Mouse (Mus musculus) E14TG2a.4 (cell line): Measurements from ENCODE around the gene Lmx1b.
A peak's percentile ranks its signal among the peaks of the same experiment; 100 is the strongest.

ENCODE experiments used
- H3K27me3 ChIP-seq: 2 replicates; pipeline ENCODE4 v1.6.1; 2014; ENCODE audit warnings: low read length, control low read depth; ENCODE audit not compliant: insufficient read depth
- H3K36me3 ChIP-seq: 2 replicates; pipeline ENCODE4 v1.6.1; 2014; ENCODE audit warnings: low read length, control low read depth; ENCODE audit not compliant: insufficient read depth
- H3K4me1 ChIP-seq: replicated peaks from 2 replicates; pipeline ENCODE4 v1.6.1; 2014; ENCODE audit warnings: low read depth, low read length, control low read depth
- H3K4me3 ChIP-seq: replicated peaks from 2 replicates; pipeline ENCODE4 v1.5.1; 2014; ENCODE audit warnings: mild to moderate bottlenecking, low read length
- H3K9me3 ChIP-seq: 2 replicates; pipeline ENCODE4 v1.6.1; 2014; ENCODE audit warnings: low read length, control low read depth
- CTCF ChIP-seq: conservative IDR thresholded peaks from 2 replicates; pipeline ENCODE4 v1.5.1; 2014; ENCODE audit warnings: low read length
- NANOG ChIP-seq: IDR thresholded peaks from 2 replicates; pipeline ENCODE4 v1.6.1; 2014; ENCODE audit warnings: borderline replicate concordance, low read length, mixed read lengths
- POU5F1 ChIP-seq: IDR thresholded peaks from 2 replicates; pipeline ENCODE4 v1.6.1; 2014; ENCODE audit warnings: low read length, borderline replicate concordance

Lmx1b gene

GRCm38 (mm10) chr2:33640171-33640721 is at the start of gene Lmx1b:
TSS of gene Lmx1b (minus strand) at chr2:33640511.
- H3K4me1 ChIP-seq = peaks cover 86% of the 10 kb centered on the region
- peaks cover 94% of the 10 kb centered on the region for H3K27me3 ChIP-seq
- no peaks in the 10 kb centered on the region for H3K36me3 ChIP-seq
- TF ChIP-seq CTCF = no peak
- H3K4me3 ChIP-seq = peak within 1 kb of the TSS; percentile 60
- no peaks in the 10 kb centered on the region for H3K9me3 ChIP-seq

GRCm38 (mm10) chr2:33689880-33690462 is 49.7 kb upstream of the Lmx1b start:
- Histone ChIP-seq H3K36me3 (no peaks in the 10 kb centered on the region), H3K4me3 (peak overlapping the region; percentile 61), H3K4me1 (peaks cover 12% of the 10 kb centered on the region), H3K9me3 (peaks cover 9% of the 10 kb centered on the region), H3K27me3 (peaks cover 33% of the 10 kb centered on the region)
- no peak for TF ChIP-seq POU5F1
- peak; percentile 80 for TF ChIP-seq CTCF

GRCm38 (mm10) chr2:33689155-33689879 is 49.0 kb upstream of the Lmx1b start:
- TF ChIP-seq POU5F1 (no peak), NANOG (no peak), CTCF (no peak)
- Histone ChIP-seq H3K27me3 (peaks cover 39% of the 10 kb centered on the region), H3K36me3 (no peaks in the 10 kb centered on the region), H3K9me3 (peaks cover 9% of the 10 kb centered on the region), H3K4me1 (peaks cover 12% of the 10 kb centered on the region), H3K4me3 (peak overlapping the region; percentile 61)

- Histone ChIP-seq H3K4me3 (no peak overlapping the region), H3K27me3 (peaks cover 46% of the 10 kb centered on the region), H3K4me1 (peaks cover 5% of the 10 kb centered on the region), H3K36me3 (no peaks in the 10 kb centered on the region), H3K9me3 (peaks cover 9% of the 10 kb centered on the region)
- TF ChIP-seq POU5F1 (no peak), CTCF (no peak), NANOG (no peak)
Observed at GRCm38 (mm10) chr2:33683594-33683993, 43.3 kb upstream of the Lmx1b start.

- Histone ChIP-seq H3K27me3 (peaks cover 41% of the 10 kb centered on the region), H3K4me3 (no peak overlapping the region), H3K9me3 (peaks cover 9% of the 10 kb centered on the region), H3K4me1 (peaks cover 5% of the 10 kb centered on the region), H3K36me3 (no peaks in the 10 kb centered on the region)
- TF ChIP-seq POU5F1 = no peak
- no peak for TF ChIP-seq NANOG
- no peak for TF ChIP-seq CTCF
Observed at GRCm38 (mm10) chr2:33683095-33683494, 42.8 kb upstream of the Lmx1b start.

GRCm38 (mm10) chr2:33682219-33682618 is 41.9 kb upstream of the Lmx1b start:
- no peak for TF ChIP-seq NANOG
- TF ChIP-seq CTCF = peak; percentile 98
- peaks cover 3% of the 10 kb centered on the region for H3K9me3 ChIP-seq
- peaks cover 9% of the 10 kb centered on the region for H3K4me1 ChIP-seq
- no peak overlapping the region for H3K4me3 ChIP-seq
- peaks cover 41% of the 10 kb centered on the region for H3K27me3 ChIP-seq
- no peaks in the 10 kb centered on the region for H3K36me3 ChIP-seq

GRCm38 (mm10) chr2:33678950-33679654 is 38.8 kb upstream of the Lmx1b start:
- H3K27me3 ChIP-seq = peaks cover 34% of the 10 kb centered on the region; the same call in 1 of the 2 replicates

GRCm38 (mm10) chr2:33672701-33673472 is 32.6 kb upstream of the Lmx1b start:
- Histone ChIP-seq H3K4me3 (no peak overlapping the region), H3K9me3 (no peaks in the 10 kb centered on the region)

More at GRCm38 (mm10) chr2:33678950-33679654, 38.8 kb upstream of the Lmx1b start:
- Histone ChIP-seq H3K9me3 (no peaks in the 10 kb centered on the region), H3K4me1 (peaks cover 9% of the 10 kb centered on the region), H3K36me3 (no peaks in the 10 kb centered on the region), H3K4me3 (no peak overlapping the region)
- TF ChIP-seq CTCF = no peak
- no peak for TF ChIP-seq NANOG
- no peak for TF ChIP-seq POU5F1

More at GRCm38 (mm10) chr2:33672701-33673472, 32.6 kb upstream of the Lmx1b start:
- peaks cover 4% of the 10 kb centered on the region; the same call in 1 of the 2 replicates for H3K4me1 ChIP-seq
- TF ChIP-seq CTCF = no peak
- TF ChIP-seq POU5F1 = no peak
- no peak for TF ChIP-seq NANOG
- peaks cover 19% of the 10 kb centered on the region for H3K27me3 ChIP-seq
- H3K36me3 ChIP-seq = no peaks in the 10 kb centered on the region
